Mouse (Mus musculus) forebrain, postnatal 0 days (tissue): ENCODE data around the gene Ankdd1b. TPM values are rescaled to one million over a fixed set of nuclear protein-coding genes. Genes with fewer than 3 reads are reported as not detected.

Experiments used
- ATAC-seq: fragments of 200-750 bp; cut with Nextera tagmentation; 2 replicates; pipeline ENCODE4 v1.8.0; 2017; ENCODE audit warnings: mild to moderate bottlenecking, moderate library complexity
- DNase-seq: peaks from one replicate; pipeline ENCODE4 v3.0.0-alpha.2; 2015
- H3K27ac ChIP-seq: fragments of 300-500 bp; sonication (generic); 2 replicates; pipeline ENCODE4 v1.5.1; 2014; ENCODE audit warnings: low read depth, mild to moderate bottlenecking, antibody characterized with exemption, low read length, moderate library complexity, mixed read lengths
- H3K27me3 ChIP-seq: fragments of 300-500 bp; sonication (generic); 2 replicates; pipeline ENCODE4 v1.6.1; 2014; ENCODE audit warnings: mild to moderate bottlenecking, low read length, mixed read lengths; ENCODE audit not compliant: insufficient read depth
- H3K36me3 ChIP-seq: fragments of 300-500 bp; sonication (generic); 2 replicates; pipeline ENCODE4 v1.6.1; 2014; ENCODE audit warnings: mild to moderate bottlenecking, moderate library complexity; ENCODE audit not compliant: insufficient read depth
- H3K4me1 ChIP-seq: fragments of 300-500 bp; sonication (generic); 2 replicates; pipeline ENCODE4 v1.6.1; 2014; ENCODE audit warnings: antibody characterized with exemption; ENCODE audit not compliant: insufficient read depth
- H3K4me2 ChIP-seq: fragments of 300-500 bp; sonication (generic); 2 replicates; pipeline ENCODE4 v1.6.1; 2014; ENCODE audit warnings: low read depth, mild to moderate bottlenecking, moderate library complexity
- H3K4me3 ChIP-seq: fragments of 300-500 bp; sonication (generic); 2 replicates; pipeline ENCODE4 v1.5.1; 2014; ENCODE audit warnings: low read depth, low read length, mixed read lengths
- H3K9ac ChIP-seq: fragments of 300-500 bp; sonication (generic); 2 replicates; pipeline ENCODE4 v1.6.1; 2014; ENCODE audit warnings: mild to moderate bottlenecking
- H3K9me3 ChIP-seq: fragments of 300-500 bp; sonication (generic); 2 replicates; pipeline ENCODE4 v1.6.1; 2016; ENCODE audit warnings: low read length
- CTCF ChIP-seq: sonication (generic); IDR thresholded peaks from 2 replicates; pipeline ENCODE4 v1.5.1; 2016; ENCODE audit warnings: antibody characterized with exemption, control low read depth, low read depth
- WGBS: fragments of 180-500 bp; shearing (Covaris S2); extraction: QIAGEN DNeasy Blood & Tissue Kit; methylation state at CpG from one replicate; pipeline ENCODE4 v1.1.7; 2014; 5-methylcytosine and 5-hydroxymethylcytosine counted together
- polyA plus RNA-seq: library from polyadenylated mRNA; unstranded; fragments of >200 nt; fragmentation: Nextera tagmentation; extraction: Ambion mirVana; gene quantifications from 2 replicates; pipeline ENCODE4 v1.2.1, GENCODE M21; 2015
- total RNA-seq: library from RNA; depleted of rRNA; stranded (reverse); fragments of >200 nt; gene quantifications from 2 replicates; pipeline ENCODE4 v1.2.3, GENCODE M21; 2014

Ankdd1b gene
- total and polyA plus RNA-seq, 2 experiments from 2014 or later, result not detected

- no peaks in the 10 kb centered on the region for H3K27me3 ChIP-seq
- ATAC-seq, result no peak
- H3K4me1 ChIP-seq, result no peaks in the 10 kb centered on the region
- H3K9me3 ChIP-seq, result no peaks in the 10 kb centered on the region
- no peak overlapping the region for H3K4me3 ChIP-seq
- H3K27ac ChIP-seq, result no peak overlapping the region
- no peak overlapping the region for H3K4me2 ChIP-seq
- DNase-seq, result no peak
- TF ChIP-seq CTCF, result no peak
- WGBS, result 87% methylated on average over 4 of the region's 4 CpGs
- no peak overlapping the region for H3K9ac ChIP-seq
- H3K36me3 ChIP-seq, result no peaks in the 10 kb centered on the region
Observed at GRCm38 (mm10) chr13:96507541-96507940, 36.5 kb upstream of the Ankdd1b start.

GRCm38 (mm10) chr13:96506313-96506712, 35.3 kb upstream of the Ankdd1b start:
- no peaks in the 10 kb centered on the region for H3K9me3 ChIP-seq
- ATAC-seq (no peak), DNase-seq (no peak)
- H3K27me3 ChIP-seq, result no peaks in the 10 kb centered on the region
- no peak for TF ChIP-seq CTCF
- H3K27ac ChIP-seq, result no peak overlapping the region
- H3K4me3 ChIP-seq, result no peak overlapping the region
- no peak overlapping the region for H3K9ac ChIP-seq
- H3K36me3 ChIP-seq, result no peaks in the 10 kb centered on the region
- H3K4me2 ChIP-seq, result no peak overlapping the region
- no peaks in the 10 kb centered on the region for H3K4me1 ChIP-seq
- 86% methylated on average over 6 of the region's 6 CpGs for WGBS

- Histone ChIP-seq H3K27ac (no peak overlapping the region), H3K4me3 (no peak overlapping the region), H3K4me1 (no peaks in the 10 kb centered on the region), H3K4me2 (no peak overlapping the region), H3K36me3 (no peaks in the 10 kb centered on the region), H3K9me3 (no peaks in the 10 kb centered on the region), H3K27me3 (no peaks in the 10 kb centered on the region), H3K9ac (no peak overlapping the region)
- DNase-seq (no peak), ATAC-seq (no peak)
- 80% methylated on average over 4 of the region's 4 CpGs for WGBS
- no peak for TF ChIP-seq CTCF
Observed at GRCm38 (mm10) chr13:96505661-96506060, 34.7 kb upstream of the Ankdd1b start.

GRCm38 (mm10) chr13:96499891-96500290, 28.9 kb upstream of the Ankdd1b start:
- Histone ChIP-seq H3K4me1 (no peaks in the 10 kb centered on the region), H3K27me3 (no peaks in the 10 kb centered on the region), H3K36me3 (no peaks in the 10 kb centered on the region), H3K9ac (no peak overlapping the region), H3K27ac (no peak overlapping the region), H3K4me2 (no peak overlapping the region), H3K4me3 (no peak overlapping the region), H3K9me3 (no peaks in the 10 kb centered on the region)
- DNase-seq, result no peak
- ATAC-seq, result no peak
- no peak for TF ChIP-seq CTCF
- 74% methylated on average over 2 of the region's 2 CpGs for WGBS

- ATAC-seq, result no peak
Observed at GRCm38 (mm10) chr13:96496630-96497029, 25.6 kb upstream of the Ankdd1b start.

GRCm38 (mm10) chr13:96490433-96490832, 19.4 kb upstream of the Ankdd1b start, which contains the start of gene Gm17622:
Gene Gm17622 (plus strand): TSS chr13:96490733.
- no peak within 1 kb of the TSS for H3K4me3 ChIP-seq
- no peak for DNase-seq
- TF ChIP-seq CTCF, result no peak
- peaks cover 7% of the 10 kb centered on the region; the same call in 1 of the 2 replicates for H3K36me3 ChIP-seq
- no peak for ATAC-seq
- H3K27ac ChIP-seq, result no peak within 1 kb of the TSS
- H3K9ac ChIP-seq, result no peak within 1 kb of the TSS
- H3K4me1 ChIP-seq, result no peaks in the 10 kb centered on the region
- no peaks in the 10 kb centered on the region for H3K27me3 ChIP-seq
- no peak within 1 kb of the TSS for H3K4me2 ChIP-seq
- H3K9me3 ChIP-seq, result no peaks in the 10 kb centered on the region
- WGBS, result 94% methylated on average over 3 of the region's 3 CpGs

More at GRCm38 (mm10) chr13:96496630-96497029, 25.6 kb upstream of the Ankdd1b start:
- Histone ChIP-seq H3K36me3 (no peaks in the 10 kb centered on the region), H3K4me1 (no peaks in the 10 kb centered on the region), H3K9me3 (no peaks in the 10 kb centered on the region), H3K4me3 (no peak overlapping the region), H3K4me2 (no peak overlapping the region), H3K9ac (no peak overlapping the region), H3K27ac (no peak overlapping the region), H3K27me3 (no peaks in the 10 kb centered on the region)
- WGBS, result 81% methylated on average over 8 of the region's 8 CpGs
- DNase-seq, result no peak
- no peak for TF ChIP-seq CTCF

- no peak overlapping the region for H3K9ac ChIP-seq
- no peak for TF ChIP-seq CTCF
- WGBS, result 95% methylated on average over 6 of the region's 6 CpGs
Observed at GRCm38 (mm10) chr13:96487968-96488367, 17.0 kb upstream of the Ankdd1b start.

More at GRCm38 (mm10) chr13:96487968-96488367, 17.0 kb upstream of the Ankdd1b start:
- H3K27ac ChIP-seq, result no peak overlapping the region
- ATAC-seq, result no peak
- H3K27me3 ChIP-seq, result no peaks in the 10 kb centered on the region
- H3K4me3 ChIP-seq, result no peak overlapping the region
- DNase-seq, result no peak
- H3K9me3 ChIP-seq, result no peaks in the 10 kb centered on the region
- H3K36me3 ChIP-seq, result peaks cover 13% of the 10 kb centered on the region; the same call in 1 of the 2 replicates
- H3K4me1 ChIP-seq, result no peaks in the 10 kb centered on the region
- no peak overlapping the region for H3K4me2 ChIP-seq
